16 mouse cellular contexts compared by ENCODE assay signal in the genomic region with DNA sequence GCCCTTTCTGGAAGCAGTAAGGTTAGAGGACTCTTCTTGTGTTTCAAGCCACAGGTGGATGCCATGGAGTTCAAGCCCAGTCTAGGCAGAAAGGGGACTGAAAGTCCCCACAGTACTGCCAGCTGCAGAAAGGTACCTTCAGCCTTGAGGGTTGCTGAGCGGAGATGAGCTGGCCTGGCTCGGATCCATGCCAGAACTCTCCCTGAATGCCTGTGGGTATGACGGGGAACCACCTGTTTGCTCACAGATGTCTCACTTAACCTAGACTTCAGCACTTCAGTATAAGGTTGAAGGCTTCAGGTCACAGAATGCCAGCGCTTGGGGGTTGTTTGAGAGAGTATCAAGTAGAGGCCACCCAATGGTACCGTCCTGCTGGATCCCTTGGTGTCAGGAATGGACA. TPM values are rescaled to one million over a fixed set of nuclear protein-coding genes. Genes with fewer than 3 reads are reported as not detected.
DNase-seq lines count a peak whose midpoint lies in the region.
"Had no signal": no experiment of that assay in that cellular context is flagged by ENCODE, and none has a peak within 500 bp of the region (broad histone marks: within the 10 kb centered on the region; RNA-seq: fewer than 3 reads in every experiment).

No protein-coding gene starts in this region.

- peak; percentile 50 for DNase-seq in gastrocnemius, adult 18-20 months (ENCODE audit: low spot score)
- no peak for DNase-seq in gastrocnemius, postnatal 25 days
- DNase-seq in 3T3-L1 (ENCODE audit: low read depth, low spot score), result peak; percentile 78
- DNase-seq in adrenal gland, adult 8-10 months, result peak; percentile 60
- DNase-seq in skeletal muscle tissue, adult 2 months (ENCODE audit: low read depth, low spot score), result peak; percentile 68
- no peak for DNase-seq in left cerebral cortex, adult 18-20 months (ENCODE audit: low spot score in 2 of 2)
- DNase-seq in cerebellum, adult 11 months, result no peak
- DNase-seq: B cell, adult 2 months; cerebellum, adult 9-11 months; forebrain, postnatal 0 days; kidney, adult 2 months; liver, postnatal 0 days; right cerebral cortex, adult 18-20 months had no signal

RNA-seq across cellular contexts. Expression of a gene that starts 44.2 kb away (rescaled TPM):
- total RNA-seq in gastrocnemius, adult 18-20 months (2021), result 10 to 100 TPM; 34.2 to 42.4 TPM
- 10 to 100 TPM; 31.9 to 34.9 TPM for total RNA-seq in gastrocnemius, postnatal 25 days (2021)
- 10 to 100 TPM; 33.0 to 88.6 (median 61.0) TPM for total RNA-seq in adrenal gland, adult 8-10 months (2022)
- total RNA-seq in left cerebral cortex, adult 18-20 months (2021), result 100 to 1,000 TPM; 179 to 186 TPM
- total RNA-seq: granulocyte monocyte progenitor cell, adult 5-6 weeks; hematopoietic stem cell, adult 5-6 weeks had no signal

RNA-seq across cellular contexts. Expression of a gene that starts 51.7 kb away (rescaled TPM):
- not detected for total RNA-seq in gastrocnemius, adult 18-20 months (2021)
- total RNA-seq in gastrocnemius, postnatal 25 days (2021), result not detected
- not detected for total RNA-seq in adrenal gland, adult 8-10 months (2022)
- not detected for total RNA-seq in left cerebral cortex, adult 18-20 months (2021)
- total RNA-seq: forebrain, postnatal 0 days; granulocyte monocyte progenitor cell, adult 5-6 weeks; hematopoietic stem cell, adult 5-6 weeks; layer of hippocampus, postnatal 10 days had no signal

Comparison
In these comparisons a context has a peak if more than half of its experiments do, and no peak if none do; other contexts are left out.
1. DNase-seq: peak in gastrocnemius, adult 18-20 months (single experiment), 3T3-L1 (single experiment), adrenal gland, adult 8-10 months (single experiment) and skeletal muscle tissue, adult 2 months (single experiment); none in gastrocnemius, postnatal 25 days (single experiment), left cerebral cortex, adult 18-20 months (0 of 2) and cerebellum, adult 11 months (single experiment).